Mouse (Mus musculus) heart, embryonic 14.5 days (tissue): ENCODE data around the gene Nudt22. TPM values are rescaled to one million over a fixed set of nuclear protein-coding genes. Genes with fewer than 3 reads are reported as not detected.

Source experiments
- ATAC-seq: fragments of 200-750 bp; cut with Nextera tagmentation; 2 replicates; pipeline ENCODE4 v1.8.0; 2017; ENCODE audit warnings: low read depth, moderate TSS enrichment; ENCODE audit not compliant: insufficient number of reproducible peaks, insufficient read depth, low FRiP score
- H3K27ac ChIP-seq, 2 experiments: fragments of 200-500 bp in 1 of 2; fragments of 300-500 bp in 1 of 2; sonication (generic) in 1 of 2; replicated peaks in 1 of 2; 2 replicates each; pipeline ENCODE4 v1.5.1; 2012 to 2014; ENCODE audit warnings: low read depth in 2 of 2, low read length in 2 of 2, control low read depth in 1 of 2, mild to moderate bottlenecking in 1 of 2, mixed read lengths in 1 of 2; ENCODE audit not compliant: control insufficient read depth in 1 of 2, insufficient read depth in 1 of 2
- H3K27me3 ChIP-seq: fragments of 300-500 bp; sonication (generic); 2 replicates; pipeline ENCODE4 v1.6.1; 2014; ENCODE audit warnings: mild to moderate bottlenecking, low read length, control low read depth; ENCODE audit not compliant: control insufficient read depth, insufficient read depth
- H3K36me3 ChIP-seq: fragments of 300-500 bp; sonication (generic); 2 replicates; pipeline ENCODE4 v1.6.1; 2014; ENCODE audit warnings: mild to moderate bottlenecking, control low read depth, low read length, mixed read lengths; ENCODE audit not compliant: control insufficient read depth, insufficient read depth
- H3K4me1 ChIP-seq, 2 experiments: fragments of 200-500 bp in 1 of 2; fragments of 300-500 bp in 1 of 2; sonication (generic) in 1 of 2; 2 replicates each; pipeline ENCODE4 v1.6.1; 2012 to 2014; ENCODE audit warnings: low read length in 2 of 2, control low read depth in 1 of 2, mixed read lengths in 1 of 2; ENCODE audit not compliant: control insufficient read depth in 2 of 2, insufficient read depth in 2 of 2
- H3K4me2 ChIP-seq: fragments of 300-500 bp; sonication (generic); 2 replicates; pipeline ENCODE4 v1.6.1; 2014; ENCODE audit warnings: mild to moderate bottlenecking, low read length
- H3K4me3 ChIP-seq, 2 experiments: fragments of 200-500 bp in 1 of 2; fragments of 300-500 bp in 1 of 2; sonication (generic) in 1 of 2; 2 replicates each; pipeline ENCODE4 v1.5.1; 2012 to 2014; ENCODE audit warnings: low read length in 2 of 2, mild to moderate bottlenecking in 2 of 2, control low read depth in 1 of 2, low read depth in 1 of 2, moderate library complexity in 1 of 2; ENCODE audit not compliant: control insufficient read depth in 1 of 2, insufficient read depth in 1 of 2
- H3K9ac ChIP-seq: fragments of 300-500 bp; sonication (generic); 2 replicates; pipeline ENCODE4 v1.6.1; 2014; ENCODE audit warnings: mild to moderate bottlenecking, low read length
- H3K9me3 ChIP-seq: fragments of 300-500 bp; sonication (generic); 2 replicates; pipeline ENCODE4 v1.6.1; 2016; ENCODE audit warnings: low read length, control low read depth; ENCODE audit not compliant: control insufficient read depth
- WGBS: fragments of 180-500 bp; shearing (Covaris S2); extraction: QIAGEN DNeasy Blood & Tissue Kit; methylation state at CpG from one replicate; pipeline ENCODE4 v1.1.7; 2014; 5-methylcytosine and 5-hydroxymethylcytosine counted together
- polyA plus RNA-seq: library from polyadenylated mRNA; unstranded; fragments of >200 nt; fragmentation: Nextera tagmentation; extraction: Ambion mirVana; gene quantifications from 2 replicates; pipeline ENCODE4 v1.2.1, GENCODE M21; 2014

Nudt22 gene
- polyA plus RNA-seq, 1 experiment from 2014 or later = 29.7 TPM

- Histone ChIP-seq H3K9ac (peak within 1 kb of the TSS; percentile 90), H3K9me3 (no peaks in the 10 kb centered on the region), H3K4me2 (peak within 1 kb of the TSS; percentile 75), H3K27me3 (no peaks in the 10 kb centered on the region), H3K4me3 (peak within 1 kb of the TSS; percentile 69 to 81), H3K27ac (peak within 1 kb of the TSS; percentile 91 to 98), H3K36me3 (peaks cover 39% of the 10 kb centered on the region), H3K4me1 (peaks cover 12 to 22% of the 10 kb centered on the region in 2 experiments)
- peak; percentile 53 for ATAC-seq
- under 1% methylated on average over 75 of the region's 85 CpGs for WGBS
Measured at GRCm38 (mm10) chr19:6987061-6987903, 8.6 kb downstream of the Nudt22 start, which contains the start of gene Vegfb. Gene Vegfb (minus strand): TSS chr19:6987651.

GRCm38 (mm10) chr19:6985951-6986708 is 9.8 kb downstream of the Nudt22 start:
- H3K36me3 ChIP-seq = peaks cover 49% of the 10 kb centered on the region
- no peaks in the 10 kb centered on the region for H3K27me3 ChIP-seq
- peak overlapping the region; percentile 75 for H3K4me2 ChIP-seq
- H3K27ac ChIP-seq = peak overlapping the region; percentile 91 to 98; a peak in 3 of 4 replicates
- peak overlapping the region; percentile 90 for H3K9ac ChIP-seq
- H3K4me1 ChIP-seq = peaks cover 13 to 23% of the 10 kb centered on the region in 2 experiments
- H3K4me3 ChIP-seq = peak overlapping the region; percentile 69 to 81
- no peak for ATAC-seq
- no peaks in the 10 kb centered on the region for H3K9me3 ChIP-seq
- 62% methylated on average over 10 of the region's 10 CpGs for WGBS

GRCm38 (mm10) chr19:6985300-6985699 is 10.6 kb downstream of the Nudt22 start:
- no peak for ATAC-seq
- H3K27ac ChIP-seq = no peak overlapping the region
- peaks cover 49% of the 10 kb centered on the region for H3K36me3 ChIP-seq
- 81% methylated on average over 19 of the region's 19 CpGs for WGBS
- H3K9me3 ChIP-seq = no peaks in the 10 kb centered on the region
- peaks cover 13 to 25% of the 10 kb centered on the region in 2 experiments for H3K4me1 ChIP-seq
- no peak overlapping the region for H3K4me2 ChIP-seq
- H3K9ac ChIP-seq = 0 out of 2 replicates have a peak overlapping the region, but pooled peaks have one; percentile 90
- no peak overlapping the region for H3K4me3 ChIP-seq
- H3K27me3 ChIP-seq = no peaks in the 10 kb centered on the region

- peaks cover 20 to 31% of the 10 kb centered on the region in 2 experiments for H3K4me1 ChIP-seq
- WGBS = 95% methylated on average over 5 of the region's 5 CpGs
- no peaks in the 10 kb centered on the region for H3K27me3 ChIP-seq
- no peak overlapping the region for H3K4me3 ChIP-seq
- H3K9ac ChIP-seq = no peak overlapping the region
- no peak overlapping the region for H3K4me2 ChIP-seq
- no peaks in the 10 kb centered on the region for H3K9me3 ChIP-seq
- no peak for ATAC-seq
- peaks cover 49% of the 10 kb centered on the region for H3K36me3 ChIP-seq
- no peak overlapping the region for H3K27ac ChIP-seq
Measured at GRCm38 (mm10) chr19:6983621-6984020, 12.3 kb downstream of the Nudt22 start.

- peak overlapping the region; percentile 14 to 97; a peak in 2 of 4 replicates for H3K27ac ChIP-seq
- H3K4me2 ChIP-seq = peak overlapping the region; percentile 71
- H3K4me1 ChIP-seq = peaks cover 23 to 40% of the 10 kb centered on the region in 2 experiments
- H3K9me3 ChIP-seq = no peaks in the 10 kb centered on the region
- no peak for ATAC-seq
- peak overlapping the region in 1 of 2 experiments; percentile 75; a peak in 2 of 4 replicates for H3K4me3 ChIP-seq
- H3K27me3 ChIP-seq = no peaks in the 10 kb centered on the region
- H3K36me3 ChIP-seq = peaks cover 70% of the 10 kb centered on the region
- WGBS = 86% methylated on average over 4 of the region's 4 CpGs
- H3K9ac ChIP-seq = peak overlapping the region; percentile 85; the same call in 1 of the 2 replicates
Measured at GRCm38 (mm10) chr19:6981465-6981864, 14.5 kb downstream of the Nudt22 start.

- Histone ChIP-seq H3K27ac (peak within 1 kb of the TSS; percentile 97 to 99), H3K9ac (peak within 1 kb of the TSS; percentile 85), H3K27me3 (no peaks in the 10 kb centered on the region), H3K4me3 (peak within 1 kb of the TSS; percentile 75 to 80), H3K4me2 (peak within 1 kb of the TSS; percentile 71), H3K9me3 (no peaks in the 10 kb centered on the region), H3K4me1 (peaks cover 18 to 38% of the 10 kb centered on the region in 2 experiments; a peak in 3 of 4 replicates), H3K36me3 (peaks cover 66% of the 10 kb centered on the region)
- WGBS = under 1% methylated on average over 38 of the region's 38 CpGs
- ATAC-seq = peak; percentile 88
Measured at GRCm38 (mm10) chr19:6980381-6981093, 15.4 kb downstream of the Nudt22 start, which contains the start of gene Fkbp2. Gene Fkbp2 (minus strand): TSS chr19:6980501.
